11 mouse cellular contexts compared by ENCODE assay signal in genomic region chr4:132573327-132573726, GRCm38 (mm10). TPM values are rescaled to one million over a fixed set of nuclear protein-coding genes. Genes with fewer than 3 reads are reported as not detected.
DNase-seq lines count a peak whose midpoint lies in the region; ATAC-seq and TF ChIP-seq lines count a peak whose summit lies in the region.
"Had no signal": no experiment of that assay in that cellular context is flagged by ENCODE, and none has a peak within 500 bp of the region (broad histone marks: within the 10 kb centered on the region; RNA-seq: fewer than 3 reads in every experiment).

No protein-coding gene starts in this region.

- H3K4me1 ChIP-seq in kidney, postnatal 0 days (replicated peaks; ENCODE audit: insufficient read depth, low read length): no peaks in the 10 kb centered on the region
- H3K4me1 ChIP-seq in stomach, embryonic 14.5 days (ENCODE audit: control insufficient read depth, insufficient read depth, low read length): peaks cover 5% of the 10 kb centered on the region; the same call in 1 of the 2 replicates
- H3K4me1 ChIP-seq in stomach, postnatal 0 days (replicated peaks; ENCODE audit: control insufficient read depth, insufficient read depth): no peaks in the 10 kb centered on the region
- H3K4me1 ChIP-seq: limb, embryonic 15.5 days had no signal

- H3K27me3 ChIP-seq in kidney, postnatal 0 days (ENCODE audit: insufficient read depth, low read length): no peaks in the 10 kb centered on the region
- no peaks in the 10 kb centered on the region for H3K27me3 ChIP-seq in stomach, embryonic 14.5 days (ENCODE audit: control insufficient read depth, insufficient read depth, low read length)
- no peaks in the 10 kb centered on the region for H3K27me3 ChIP-seq in stomach, postnatal 0 days (ENCODE audit: control insufficient read depth, insufficient read depth, low read length)
- H3K27me3 ChIP-seq: limb, embryonic 15.5 days had no signal

- H3K36me3 ChIP-seq in kidney, postnatal 0 days (ENCODE audit: insufficient read depth, low read length): no peaks in the 10 kb centered on the region
- no peaks in the 10 kb centered on the region for H3K36me3 ChIP-seq in stomach, embryonic 14.5 days (ENCODE audit: control insufficient read depth, insufficient read depth, low read length)
- H3K36me3 ChIP-seq in stomach, postnatal 0 days (ENCODE audit: control insufficient read depth, insufficient read depth, low read length): no peaks in the 10 kb centered on the region
- H3K36me3 ChIP-seq: limb, embryonic 15.5 days had no signal

- TF ChIP-seq EP300 in stomach, postnatal 0 days (optimal IDR thresholded peaks at IDR 0.05): no peak

- H3K9ac ChIP-seq in kidney, postnatal 0 days (ENCODE audit: low read depth, low read length): no peak overlapping the region
- H3K9ac ChIP-seq in stomach, embryonic 14.5 days (replicated peaks; ENCODE audit: low read depth, low read length): no peak overlapping the region
- no peak overlapping the region for H3K9ac ChIP-seq in stomach, postnatal 0 days (ENCODE audit: low read length)
- H3K9ac ChIP-seq: limb, embryonic 15.5 days had no signal

- H3K4me3 ChIP-seq in kidney, postnatal 0 days (replicated peaks; ENCODE audit: low read depth, low read length): no peak overlapping the region
- H3K4me3 ChIP-seq in stomach, embryonic 14.5 days (ENCODE audit: low read depth, low read length): no peak overlapping the region
- H3K4me3 ChIP-seq in stomach, postnatal 0 days (ENCODE audit: low read depth, low read length): no peak overlapping the region
- H3K4me3 ChIP-seq: layer of hippocampus, adult 2 months; limb, embryonic 15.5 days had no signal

- no peak for TF ChIP-seq CTCF in kidney, postnatal 0 days (IDR thresholded peaks at IDR 0.05; ENCODE audit: low read depth)
- TF ChIP-seq CTCF in stomach, postnatal 0 days (IDR thresholded peaks at IDR 0.05; ENCODE audit: low read depth): no peak

- no peaks in the 10 kb centered on the region for H3K9me3 ChIP-seq in kidney, postnatal 0 days (replicated peaks; ENCODE audit: low read length)
- H3K9me3 ChIP-seq in stomach, embryonic 14.5 days (ENCODE audit: control insufficient read depth, low read depth, low read length): no peaks in the 10 kb centered on the region
- no peaks in the 10 kb centered on the region for H3K9me3 ChIP-seq in stomach, postnatal 0 days (ENCODE audit: control insufficient read depth, low read length)
- H3K9me3 ChIP-seq: limb, embryonic 15.5 days had no signal

- no peak for ATAC-seq in kidney, postnatal 0 days (replicated peaks; ENCODE audit: low FRiP score, low read depth)
- ATAC-seq in stomach, embryonic 14.5 days (ENCODE audit: insufficient number of reproducible peaks, insufficient read depth, low FRiP score, low read depth): no peak
- ATAC-seq in stomach, postnatal 0 days (ENCODE audit: low FRiP score, low TSS enrichment): no peak; the same call in 1 of the 2 replicates
- peak; percentile 42; a peak in 2 of 4 replicates for ATAC-seq in hematopoietic stem cell, adult 5-6 weeks (replicated peaks in 1 of 2; ENCODE audit: insufficient read depth in 1 of 2, low FRiP score in 2 of 2, low TSS enrichment in 1 of 2, low read depth in 1 of 2, poor library complexity in 2 of 2, severe bottlenecking in 2 of 2)

- DNase-seq in kidney, postnatal 0 days (ENCODE audit: low spot score): peak; percentile 47
- DNase-seq in kidney, adult 8-10 months: no peak
- no peak for DNase-seq in stomach, postnatal 0 days (ENCODE audit: low spot score)
- DNase-seq in c-Kit-positive CD71-positive TER-119-positive erythroid progenitor cells, embryonic 14.5 days (ENCODE audit: low spot score): no peak
- no peak for DNase-seq in layer of hippocampus, postnatal 25 days (ENCODE audit: extremely low spot score in 1 of 2, low spot score in 1 of 2)
- DNase-seq: cerebellum, postnatal 10 days; thymus, postnatal 36 days had no signal

- no peak overlapping the region for H3K27ac ChIP-seq in kidney, postnatal 0 days
- peak overlapping the region; percentile 27; the same call in 1 of the 2 replicates for H3K27ac ChIP-seq in stomach, embryonic 14.5 days (ENCODE audit: low read length)
- H3K27ac ChIP-seq in stomach, postnatal 0 days (replicated peaks): no peak overlapping the region
- H3K27ac ChIP-seq: layer of hippocampus, adult 2 months; limb, embryonic 15.5 days had no signal

- WGBS in kidney, postnatal 0 days: 53% methylated on average over 11 of the region's 11 CpGs
- WGBS in stomach, embryonic 14.5 days: 47% methylated on average over 11 of the region's 11 CpGs
- 28% methylated on average over 11 of the region's 11 CpGs for WGBS in stomach, postnatal 0 days

- H3K4me2 ChIP-seq in kidney, postnatal 0 days (ENCODE audit: low read length): no peak overlapping the region
- no peak overlapping the region for H3K4me2 ChIP-seq in stomach, embryonic 14.5 days (replicated peaks; ENCODE audit: low read depth, low read length)
- no peak overlapping the region for H3K4me2 ChIP-seq in stomach, postnatal 0 days (replicated peaks; ENCODE audit: low read depth)
- H3K4me2 ChIP-seq: limb, embryonic 15.5 days had no signal

RNA-seq across cellular contexts. Expression of gene Ptafr, which starts 9.5 kb away (rescaled TPM):
- polyA plus RNA-seq in kidney, postnatal 0 days (2015; fragmentation: Nextera tagmentation; extraction: Ambion mirVana): 0.64 and 0.75 TPM in 2 replicates
- 1.0 and 1.2 TPM in 2 replicates for polyA plus RNA-seq in stomach, embryonic 14.5 days (2014; fragmentation: Nextera tagmentation; extraction: Ambion mirVana)
- 0.88 and 0.90 TPM in 2 replicates for polyA plus RNA-seq in stomach, postnatal 0 days (2015; fragmentation: Nextera tagmentation; extraction: Ambion mirVana)
- 7.7 and 16.6 TPM in 2 replicates for total RNA-seq in hematopoietic stem cell, adult 5-6 weeks (2017)
- total RNA-seq in layer of hippocampus, postnatal 25 days (2021): 1 to 10 TPM; 1.4 to 1.9 TPM

RNA-seq across cellular contexts. Expression of gene Dnajc8, which starts 38.0 kb away (rescaled TPM):
- polyA plus RNA-seq in kidney, postnatal 0 days (2015; fragmentation: Nextera tagmentation; extraction: Ambion mirVana): 162 and 170 TPM in 2 replicates
- 163 and 171 TPM in 2 replicates for polyA plus RNA-seq in stomach, embryonic 14.5 days (2014; fragmentation: Nextera tagmentation; extraction: Ambion mirVana)
- polyA plus RNA-seq in stomach, postnatal 0 days (2015; fragmentation: Nextera tagmentation; extraction: Ambion mirVana): 103 and 116 TPM in 2 replicates
- total RNA-seq in hematopoietic stem cell, adult 5-6 weeks (2017): 354 and 422 TPM in 2 replicates
- total RNA-seq in layer of hippocampus, postnatal 25 days (2021): 10 to 100 TPM; 84.5 to 88.5 TPM

RNA-seq across cellular contexts. Expression of gene Atpif1, which starts 39.9 kb away (rescaled TPM):
- 1,652 and 1,801 TPM in 2 replicates for polyA plus RNA-seq in kidney, postnatal 0 days (2015; fragmentation: Nextera tagmentation; extraction: Ambion mirVana)
- 1,247 and 1,358 TPM in 2 replicates for polyA plus RNA-seq in stomach, embryonic 14.5 days (2014; fragmentation: Nextera tagmentation; extraction: Ambion mirVana)
- polyA plus RNA-seq in stomach, postnatal 0 days (2015; fragmentation: Nextera tagmentation; extraction: Ambion mirVana): 1,179 and 1,213 TPM in 2 replicates
- 937 and 1,217 TPM in 2 replicates for total RNA-seq in hematopoietic stem cell, adult 5-6 weeks (2017)
- 100 to 1,000 TPM; 461 to 496 TPM for total RNA-seq in layer of hippocampus, postnatal 25 days (2021)

Comparison
In these comparisons a context has a peak if more than half of its experiments do, and no peak if none do; other contexts are left out.
1. ATAC-seq: peak in hematopoietic stem cell, adult 5-6 weeks (2 of 2); none in kidney, postnatal 0 days (single experiment), stomach, embryonic 14.5 days (single experiment) and stomach, postnatal 0 days (single experiment).